Mouse (Mus musculus) G1E (cell line): Measurements from ENCODE around the gene Rmdn2.

Experiments used
- CTCF ChIP-seq: IDR thresholded peaks from 2 replicates; pipeline ENCODE4 v1.5.1; 2012; ENCODE audit warnings: low read depth, low read length, inconsistent platforms, mixed read lengths
- GATA1 ChIP-seq: IDR thresholded peaks from 2 replicates; pipeline ENCODE4 v1.6.1; 2012; ENCODE audit warnings: borderline replicate concordance, low read length, inconsistent platforms, mixed read lengths
- TAL1 ChIP-seq: conservative IDR thresholded peaks from 2 replicates; pipeline ENCODE4 v1.6.1; 2012; ENCODE audit warnings: low read depth, low read length, inconsistent platforms, mixed read lengths

GRCm38 (mm10) chr17:79714931-79715637 is 103.4 kb downstream of the Rmdn2 start, which contains the start of gene Cyp1b1:
- TF ChIP-seq GATA1 = no peak
- no peak for TF ChIP-seq TAL1
- TF ChIP-seq CTCF = no peak
